Mouse (Mus musculus) forebrain, postnatal 0 days (tissue): ENCODE results near the gene Smok2b. TPM values are rescaled to one million over a fixed set of nuclear protein-coding genes. Genes with fewer than 3 reads are reported as not detected.
"Not testable (repeated sequence)": the region's sequence is repeated elsewhere in the genome, so short reads cannot be mapped to it uniquely, and the experiment has no call there.

Source experiments
- ATAC-seq: fragments of 200-750 bp; cut with Nextera tagmentation; 2 replicates; pipeline ENCODE4 v1.8.0; 2017; ENCODE audit warnings: mild to moderate bottlenecking, moderate library complexity
- DNase-seq: peaks from one replicate; pipeline ENCODE4 v3.0.0-alpha.2; 2015
- H3K27ac ChIP-seq: fragments of 300-500 bp; sonication (generic); 2 replicates; pipeline ENCODE4 v1.5.1; 2014; ENCODE audit warnings: low read depth, mild to moderate bottlenecking, antibody characterized with exemption, low read length, moderate library complexity, mixed read lengths
- H3K27me3 ChIP-seq: fragments of 300-500 bp; sonication (generic); 2 replicates; pipeline ENCODE4 v1.6.1; 2014; ENCODE audit warnings: mild to moderate bottlenecking, low read length, mixed read lengths; ENCODE audit not compliant: insufficient read depth
- H3K36me3 ChIP-seq: fragments of 300-500 bp; sonication (generic); 2 replicates; pipeline ENCODE4 v1.6.1; 2014; ENCODE audit warnings: mild to moderate bottlenecking, moderate library complexity; ENCODE audit not compliant: insufficient read depth
- H3K4me1 ChIP-seq: fragments of 300-500 bp; sonication (generic); 2 replicates; pipeline ENCODE4 v1.6.1; 2014; ENCODE audit warnings: antibody characterized with exemption; ENCODE audit not compliant: insufficient read depth
- H3K4me2 ChIP-seq: fragments of 300-500 bp; sonication (generic); 2 replicates; pipeline ENCODE4 v1.6.1; 2014; ENCODE audit warnings: low read depth, mild to moderate bottlenecking, moderate library complexity
- H3K4me3 ChIP-seq: fragments of 300-500 bp; sonication (generic); 2 replicates; pipeline ENCODE4 v1.5.1; 2014; ENCODE audit warnings: low read depth, low read length, mixed read lengths
- H3K9ac ChIP-seq: fragments of 300-500 bp; sonication (generic); 2 replicates; pipeline ENCODE4 v1.6.1; 2014; ENCODE audit warnings: mild to moderate bottlenecking
- H3K9me3 ChIP-seq: fragments of 300-500 bp; sonication (generic); 2 replicates; pipeline ENCODE4 v1.6.1; 2016; ENCODE audit warnings: low read length
- CTCF ChIP-seq: sonication (generic); IDR thresholded peaks from 2 replicates; pipeline ENCODE4 v1.5.1; 2016; ENCODE audit warnings: antibody characterized with exemption, control low read depth, low read depth
- WGBS: fragments of 180-500 bp; shearing (Covaris S2); extraction: QIAGEN DNeasy Blood & Tissue Kit; methylation state at CpG from one replicate; pipeline ENCODE4 v1.1.7; 2014; 5-methylcytosine and 5-hydroxymethylcytosine counted together
- polyA plus RNA-seq: library from polyadenylated mRNA; unstranded; fragments of >200 nt; fragmentation: Nextera tagmentation; extraction: Ambion mirVana; gene quantifications from 2 replicates; pipeline ENCODE4 v1.2.1, GENCODE M21; 2015
- total RNA-seq: library from RNA; depleted of rRNA; stranded (reverse); fragments of >200 nt; gene quantifications from 2 replicates; pipeline ENCODE4 v1.2.3, GENCODE M21; 2014; rRNA removed

Gene Smok2b
- total and polyA plus RNA-seq, 2 experiments from 2014 or later, result not detected

DNA sequence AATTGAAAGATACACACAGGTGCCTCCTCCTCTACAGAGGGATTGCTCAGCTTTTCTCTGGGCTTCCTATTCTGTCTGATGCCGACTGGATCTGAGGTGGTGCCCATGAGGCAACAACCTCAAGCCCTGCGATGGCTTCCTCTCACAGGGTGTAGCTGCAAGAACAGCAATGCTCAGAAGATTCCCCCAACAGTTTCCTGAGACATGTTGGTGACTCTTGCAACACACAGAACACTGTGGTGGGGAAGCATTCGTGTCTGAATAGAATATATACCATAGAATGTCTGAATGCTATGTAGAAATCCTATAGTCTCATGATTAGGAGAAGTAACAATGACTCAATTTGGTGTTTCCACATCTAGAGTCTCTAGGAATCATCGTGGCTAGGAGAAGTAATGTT, 15.9 kb upstream of the Smok2b start:
- no peak overlapping the region for H3K4me3 ChIP-seq
- no peak for DNase-seq
- 61% methylated on average over 4 of the region's 4 CpGs for whole genome bisulfite sequencing
- no peak overlapping the region for H3K4me2 ChIP-seq
- H3K9me3 ChIP-seq, result peaks cover 84% of the 10 kb centered on the region
- no peak for ATAC-seq
- H3K36me3 ChIP-seq, result no peaks in the 10 kb centered on the region
- no peak overlapping the region for H3K9ac ChIP-seq
- H3K27ac ChIP-seq, result no peak overlapping the region
- no peaks in the 10 kb centered on the region for H3K4me1 ChIP-seq
- H3K27me3 ChIP-seq, result no peaks in the 10 kb centered on the region
- TF ChIP-seq CTCF, result no peak

DNA sequence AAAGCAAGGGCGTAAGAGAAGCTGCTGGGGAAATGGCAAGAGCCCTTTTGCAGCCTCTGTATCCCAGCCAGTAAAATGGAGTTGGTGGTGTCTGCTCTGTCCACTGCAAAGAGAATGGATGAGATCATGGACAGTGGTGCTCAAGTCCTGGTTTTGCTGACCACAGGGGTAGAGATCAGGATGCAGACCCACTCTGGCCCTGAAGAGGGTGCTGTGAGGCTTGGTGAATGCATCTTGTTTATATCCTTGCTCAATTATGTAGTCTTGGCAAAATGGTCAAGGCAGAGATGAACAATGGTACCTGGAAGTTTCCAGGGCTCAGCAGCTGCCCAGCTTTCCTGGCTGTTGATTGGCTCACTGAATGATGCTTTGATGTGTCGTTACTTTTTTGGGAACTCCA, 14.5 kb upstream of the Smok2b start:
- WGBS, result 84% methylated on average over 2 of the region's 2 CpGs
- no peak for DNase-seq

DNA sequence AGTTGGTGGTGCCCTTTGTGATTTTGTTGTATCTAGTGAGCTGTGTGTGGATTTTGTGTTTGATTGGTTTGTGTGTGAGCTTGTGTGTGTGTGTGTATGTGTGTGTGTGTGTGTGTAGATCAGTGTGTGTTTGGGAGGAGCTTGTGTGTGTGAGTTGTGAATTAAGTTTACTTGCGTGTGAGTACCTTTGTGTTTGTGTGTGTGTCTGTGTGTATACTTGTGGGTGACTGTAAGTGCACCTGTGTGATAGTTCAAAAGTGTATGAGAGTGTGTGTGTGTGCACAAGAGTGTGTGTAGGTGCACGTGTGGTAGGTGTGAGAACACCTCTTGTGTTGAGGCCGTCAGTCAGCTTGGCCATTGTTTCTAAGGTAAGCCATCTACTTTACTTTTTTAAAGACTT, 9.2 kb upstream of the Smok2b start, which contains the start of gene Smok2a:
Gene Smok2a (plus strand): TSS at position 301 of the 400 bp plus-strand sequence.
- Histone ChIP-seq H3K36me3 (no peaks in the 10 kb centered on the region), H3K27me3 (no peaks in the 10 kb centered on the region), H3K4me2 (no peak within 1 kb of the TSS), H3K4me1 (no peaks in the 10 kb centered on the region), H3K4me3 (no peak within 1 kb of the TSS), H3K9me3 (peaks cover 81% of the 10 kb centered on the region), H3K27ac (no peak within 1 kb of the TSS), H3K9ac (no peak within 1 kb of the TSS)
- DNase-seq (no peak), ATAC-seq (no peak)
- TF ChIP-seq CTCF, result no peak
- WGBS, result 91% methylated on average over 3 of the region's 3 CpGs

More for the DNA sequence above, 14.5 kb upstream of the Smok2b start:
- H3K4me3 ChIP-seq, result no peak overlapping the region
- no peaks in the 10 kb centered on the region for H3K27me3 ChIP-seq
- no peak overlapping the region for H3K27ac ChIP-seq
- no peak for TF ChIP-seq CTCF
- peaks cover 93% of the 10 kb centered on the region for H3K9me3 ChIP-seq
- no peaks in the 10 kb centered on the region for H3K4me1 ChIP-seq
- no peak for ATAC-seq
- H3K4me2 ChIP-seq, result no peak overlapping the region
- no peaks in the 10 kb centered on the region for H3K36me3 ChIP-seq
- H3K9ac ChIP-seq, result no peak overlapping the region

DNA sequence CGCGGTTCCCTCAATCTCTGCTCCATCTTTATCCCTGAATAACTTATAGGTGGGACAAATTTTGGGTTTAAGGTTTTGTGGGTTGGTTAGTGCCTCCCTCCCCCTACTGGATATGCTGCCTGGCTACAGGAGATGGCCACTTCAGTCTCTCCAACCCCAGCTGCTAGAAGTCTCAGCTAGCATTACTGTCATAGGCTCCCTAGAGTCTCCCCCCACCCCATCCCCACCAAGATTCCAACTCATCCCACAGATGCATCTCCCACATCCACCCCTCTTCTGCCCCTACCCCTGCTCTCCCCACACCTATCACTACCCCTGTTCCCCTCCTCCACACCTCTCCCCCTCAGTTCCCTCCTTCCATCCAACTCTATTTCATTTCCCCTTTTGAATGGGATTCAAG, 8.1 kb upstream of the Smok2b start:
- DNase-seq, H3K27ac ChIP-seq, H3K4me1 ChIP-seq, H3K36me3 ChIP-seq, H3K9ac ChIP-seq, H3K4me2 ChIP-seq, H3K4me3 ChIP-seq, H3K27me3 ChIP-seq, ATAC-seq: not testable (repeated sequence)
- H3K9me3 ChIP-seq, result peaks cover 81% of the 10 kb centered on the region
- WGBS, result 91% methylated on average over 2 of the region's 2 CpGs

DNA sequence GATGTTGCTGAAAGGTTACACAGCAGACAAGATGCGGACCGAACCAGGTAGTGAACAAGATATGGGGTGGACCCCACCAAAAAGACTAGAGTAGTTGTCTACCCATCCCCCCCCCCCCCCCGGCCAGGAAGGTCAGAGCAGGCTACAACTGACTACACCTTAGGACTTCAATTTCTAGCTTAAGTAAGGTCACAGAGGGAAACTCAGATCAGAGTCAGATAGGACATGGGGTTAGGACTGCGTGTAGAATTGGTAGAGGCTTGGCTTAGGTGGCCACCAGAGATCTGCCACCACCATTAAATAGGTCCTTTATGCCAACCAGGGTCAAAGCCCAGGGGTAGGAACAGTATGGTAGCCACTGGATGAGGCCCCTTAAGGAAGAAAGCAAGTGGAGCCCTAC, 9.4 kb downstream of the Smok2b start:
- H3K27ac ChIP-seq, H3K4me1 ChIP-seq, H3K9ac ChIP-seq, H3K4me2 ChIP-seq, H3K27me3 ChIP-seq, H3K36me3 ChIP-seq, ATAC-seq, H3K4me3 ChIP-seq, DNase-seq: not testable (repeated sequence)
- 83% methylated on average over 4 of the region's 4 CpGs for whole genome bisulfite sequencing
- H3K9me3 ChIP-seq, result peaks cover 32% of the 10 kb centered on the region

DNA sequence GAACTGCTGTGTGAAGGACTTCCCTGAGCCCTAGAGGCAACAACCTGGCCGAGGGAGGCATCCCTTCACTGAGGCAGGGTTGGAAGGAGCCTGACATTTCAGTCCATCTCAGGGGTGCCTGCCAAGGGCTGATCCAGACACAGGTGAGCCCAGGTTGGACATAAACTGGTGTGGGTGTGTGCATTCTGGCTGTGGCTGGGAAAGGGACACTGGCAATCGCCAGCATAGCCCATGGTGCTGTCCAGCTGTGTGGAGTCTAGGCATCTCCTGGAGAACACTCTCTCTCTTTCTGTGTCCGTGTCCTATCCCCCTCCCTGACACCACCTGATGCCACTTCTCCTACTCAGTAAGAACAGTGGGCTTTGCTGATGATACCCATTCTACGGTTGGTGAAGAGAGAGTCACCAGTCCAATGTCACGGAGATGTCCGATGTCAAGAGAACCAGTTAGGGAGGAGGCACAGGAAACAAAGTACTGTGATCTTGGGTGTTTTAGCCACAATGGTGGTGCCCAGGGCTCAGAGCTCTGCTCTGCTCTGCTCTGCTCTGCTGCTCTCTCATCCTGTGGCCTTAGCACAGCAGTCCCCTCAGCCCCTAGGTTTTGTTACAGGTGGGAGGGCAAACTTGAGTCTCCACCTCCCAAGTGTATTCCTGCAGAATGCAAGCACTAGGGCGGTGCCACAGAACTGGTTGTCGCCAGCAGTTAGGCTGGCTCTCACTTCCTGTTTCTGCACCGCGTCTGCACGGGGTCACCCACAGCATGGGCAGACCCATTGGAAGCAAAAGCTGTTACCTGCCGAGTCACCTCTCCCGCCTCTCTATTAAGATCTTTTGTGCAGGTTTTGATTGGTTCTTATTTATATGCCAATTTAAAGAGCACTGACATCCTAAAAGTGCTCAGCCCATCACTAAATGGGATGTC, 11.0 kb downstream of the Smok2b start:
- ATAC-seq, H3K4me1 ChIP-seq, H3K4me3 ChIP-seq: not testable (repeated sequence)

DNA sequence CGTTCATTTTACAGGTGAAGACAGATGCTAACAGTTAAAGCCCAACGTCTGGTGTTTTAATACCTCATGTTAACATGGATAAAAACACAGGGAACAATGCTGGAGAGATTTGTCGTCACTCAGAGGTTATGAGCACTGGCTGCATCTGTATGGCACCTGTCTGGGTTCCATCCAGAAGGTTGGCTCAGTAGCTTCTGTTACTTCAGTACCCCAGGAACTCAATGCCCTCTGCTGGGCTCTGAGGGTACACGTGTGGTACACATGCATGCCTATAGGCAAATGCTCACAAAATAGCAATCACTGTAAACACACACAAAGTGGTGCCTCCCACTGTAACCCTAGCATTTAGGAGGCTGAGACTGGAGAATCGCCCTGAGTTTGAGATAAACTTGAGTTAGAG, 24.7 kb downstream of the Smok2b start:
- H3K4me3 ChIP-seq, H3K27ac ChIP-seq, ATAC-seq, H3K4me2 ChIP-seq, H3K36me3 ChIP-seq, H3K9ac ChIP-seq, H3K4me1 ChIP-seq, H3K27me3 ChIP-seq, DNase-seq, H3K9me3 ChIP-seq: not testable (repeated sequence)
- WGBS, result 64% methylated on average over 1 of the region's 5 CpGs

More for the DNA sequence above, 11.0 kb downstream of the Smok2b start:
- WGBS, result 89% methylated on average over 7 of the region's 13 CpGs
- not testable (repeated sequence) for H3K4me2 ChIP-seq, H3K27ac ChIP-seq, H3K36me3 ChIP-seq, DNase-seq, H3K27me3 ChIP-seq, H3K9ac ChIP-seq
- H3K9me3 ChIP-seq, result peaks cover 18% of the 10 kb centered on the region

Other genes starting within 250 kb of the Smok2b start
- gene Wtap, start 236.1 kb upstream of the Smok2b start, total RNA-seq, result 111 and 116 TPM in 2 replicates
- 148 and 157 TPM in 2 replicates for gene Wtap, start 236.1 kb upstream of the Smok2b start, polyA plus RNA-seq
- gene Sod2, start 223.4 kb upstream of the Smok2b start, total RNA-seq, result 86.7 and 110 TPM in 2 replicates
- 128 and 140 TPM in 2 replicates for gene Sod2, start 223.4 kb upstream of the Smok2b start, polyA plus RNA-seq
- 1.6 TPM in 1 of 2 replicates, not detected in the other for gene Gpr31b, start 178.0 kb upstream of the Smok2b start, total RNA-seq
- not detected in 2 replicates for gene Gpr31b, start 178.0 kb upstream of the Smok2b start, polyA plus RNA-seq
- 0.33 and 1.2 TPM in 2 replicates for gene Tcp10b, start 169.2 kb upstream of the Smok2b start, total RNA-seq
- 0.20 and 0.29 TPM in 2 replicates for gene Tcp10b, start 169.2 kb upstream of the Smok2b start, polyA plus RNA-seq
- 0.08 and 0.14 TPM in 2 replicates for gene Unc93a, start 98.4 kb upstream of the Smok2b start, total RNA-seq
- 0.11 and 0.22 TPM in 2 replicates for gene Unc93a, start 98.4 kb upstream of the Smok2b start, polyA plus RNA-seq
- gene Smok2a, start 9.1 kb upstream of the Smok2b start, total RNA-seq, result not detected in 2 replicates
- gene Smok2a, start 9.1 kb upstream of the Smok2b start, polyA plus RNA-seq, result not detected in 2 replicates
- not detected in 2 replicates for gene Tcp10c, start 124.3 kb downstream of the Smok2b start, total RNA-seq
- gene Tcp10c, start 124.3 kb downstream of the Smok2b start, polyA plus RNA-seq, result not detected in 2 replicates